Mouse (Mus musculus): ENCODE results near the gene Fosb.

Fosb gene

GRCm38 (mm10) chr7:19306819-19307738 is 2.8 kb downstream of the Fosb start:
- no peak for DNase-seq (ENCODE audit: low spot score)

- no peak for DNase-seq (ENCODE audit: low spot score)
Observed at GRCm38 (mm10) chr7:19305796-19306765, 3.8 kb downstream of the Fosb start.

GRCm38 (mm10) chr7:19305413-19305735 is 4.5 kb downstream of the Fosb start:
- DNase-seq (ENCODE audit: low spot score): no peak

GRCm38 (mm10) chr7:19304501-19305412 is 5.1 kb downstream of the Fosb start:
- DNase-seq (ENCODE audit: low spot score): no peak

GRCm38 (mm10) chr7:19303770-19304169 is 6.1 kb downstream of the Fosb start:
- DNase-seq (ENCODE audit: low spot score): no peak

GRCm38 (mm10) chr7:19303046-19303305 is 6.9 kb downstream of the Fosb start:
- DNase-seq (ENCODE audit: low spot score): no peak

- no peak for DNase-seq (ENCODE audit: low spot score)
Observed at GRCm38 (mm10) chr7:19302264-19303045, 7.4 kb downstream of the Fosb start.

- DNase-seq (ENCODE audit: low spot score): no peak
Observed at GRCm38 (mm10) chr7:19301461-19302263, 8.2 kb downstream of the Fosb start.

- DNase-seq (ENCODE audit: low spot score): peak; percentile 78
Observed at GRCm38 (mm10) chr7:19300501-19301421, 9.1 kb downstream of the Fosb start.

GRCm38 (mm10) chr7:19299194-19299593 is 10.7 kb downstream of the Fosb start:
- no peak for DNase-seq (ENCODE audit: low spot score)

GRCm38 (mm10) chr7:19297794-19298193 is 12.1 kb downstream of the Fosb start:
- no peak for DNase-seq (ENCODE audit: low spot score)

- no peak for DNase-seq (ENCODE audit: low spot score)
Observed at GRCm38 (mm10) chr7:19297034-19297433, 12.8 kb downstream of the Fosb start.

GRCm38 (mm10) chr7:19295503-19296185 is 14.2 kb downstream of the Fosb start:
- DNase-seq (ENCODE audit: low spot score): peak; percentile 85

- DNase-seq (ENCODE audit: low spot score): peak; percentile 45
Observed at GRCm38 (mm10) chr7:19290969-19291596, 18.8 kb downstream of the Fosb start.

- no peak for DNase-seq (ENCODE audit: low spot score)
Observed at GRCm38 (mm10) chr7:19284763-19285162, 25.1 kb downstream of the Fosb start.

GRCm38 (mm10) chr7:19283406-19283804 is 26.4 kb downstream of the Fosb start:
- no peak for DNase-seq (ENCODE audit: low spot score)

GRCm38 (mm10) chr7:19282791-19283405 is 27.0 kb downstream of the Fosb start:
- peak; percentile 62 for DNase-seq (ENCODE audit: low spot score)

- DNase-seq (ENCODE audit: low spot score): peak; percentile 88
Observed at GRCm38 (mm10) chr7:19282385-19282784, 27.5 kb downstream of the Fosb start, which contains the start of gene Rtn2. Gene Rtn2, plus strand, starts transcription at chr7:19282624.

Measured in yolk sac, embryonic 10.5 days (tissue).